Mouse (Mus musculus): Measurements from ENCODE around the gene Ppm1f. TPM values are rescaled to one million over a fixed set of nuclear protein-coding genes. Genes with fewer than 3 reads are reported as not detected.

The Ppm1f gene
- polyA plus RNA-seq, 1 experiment = 17.9 TPM

DNA sequence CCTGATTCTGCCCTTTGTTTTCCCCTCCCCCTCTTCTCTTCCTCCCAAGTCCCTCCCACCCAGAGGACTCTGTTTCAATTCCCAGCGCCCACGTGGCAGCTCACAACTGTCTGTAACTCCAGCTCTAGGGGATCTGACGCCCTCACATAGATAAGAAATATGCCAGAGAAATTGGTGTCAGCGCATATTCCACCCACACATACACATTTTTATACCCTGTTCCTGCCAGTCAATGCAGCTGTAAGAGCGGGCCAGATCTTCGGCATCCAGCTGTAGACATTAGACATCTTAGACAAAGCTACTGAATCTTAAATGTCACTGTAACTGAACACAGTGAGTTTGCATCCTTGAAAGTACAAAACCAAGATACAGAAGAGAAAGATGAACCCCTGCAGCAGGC is 63.6 kb downstream of the Ppm1f start:
- no peak overlapping the region for H3K4me2 ChIP-seq (ENCODE audit: low read depth)
- TF ChIP-seq REST (IDR thresholded peaks at IDR 0.05; ENCODE audit: insufficient read depth, insufficient read length) (no peak), E2F4 (IDR thresholded peaks at IDR 0.05; ENCODE audit: insufficient read depth) (no peak), USF1 (IDR thresholded peaks at IDR 0.05; ENCODE audit: low read depth) (no peak), MYOG (IDR thresholded peaks at IDR 0.05; ENCODE audit: control insufficient read depth in 1 of 3, insufficient read depth in 1 of 3, insufficient read length in 2 of 3, low read depth in 2 of 3) (no peak), TCF3 (IDR thresholded peaks at IDR 0.05; ENCODE audit: insufficient read length, low read depth) (no peak), MAX (IDR thresholded peaks at IDR 0.05; ENCODE audit: low read depth) (no peak), POLR2AphosphoS2 (IDR thresholded peaks at IDR 0.05; ENCODE audit: insufficient read length, low read depth) (no peak)

DNA sequence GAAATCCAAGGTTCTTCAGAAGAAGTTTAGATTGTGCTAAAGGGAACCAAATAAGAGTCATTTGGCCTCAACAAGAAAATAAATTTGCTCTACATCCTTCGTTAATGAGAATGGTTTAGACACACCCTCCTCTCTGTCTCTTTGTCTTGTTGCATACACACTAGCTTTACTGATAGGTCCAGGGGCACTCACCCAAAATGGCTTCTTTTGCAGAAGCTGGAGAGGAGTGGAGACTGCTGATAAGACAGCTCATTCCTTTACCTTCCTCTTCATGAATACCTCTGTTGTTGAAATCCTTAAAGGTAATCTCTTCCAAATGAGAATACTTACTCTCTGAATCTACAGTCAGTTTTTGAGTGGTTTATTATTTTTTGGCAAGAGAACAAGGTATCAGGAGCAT is 68.9 kb downstream of the Ppm1f start:
- H3K36me3 ChIP-seq (ENCODE audit: control insufficient read depth, insufficient read depth) = no peaks in the 10 kb centered on the region
- TF ChIP-seq CEBPB (IDR thresholded peaks at IDR 0.05; ENCODE audit: insufficient read depth, poor library complexity, severe bottlenecking) = no peak
- no peak for TF ChIP-seq TCF12 (IDR thresholded peaks at IDR 0.05; ENCODE audit: insufficient read depth, poor library complexity, severe bottlenecking)
- no peaks in the 10 kb centered on the region for H3K27me3 ChIP-seq (ENCODE audit: control insufficient read depth, insufficient read depth, insufficient read length)
- no peak overlapping the region for H3K4me3 ChIP-seq
- no peak overlapping the region for H3ac ChIP-seq (ENCODE audit: control insufficient read depth, insufficient read length)
- H3K4me2 ChIP-seq (ENCODE audit: low read depth) = no peak overlapping the region
- no peaks in the 10 kb centered on the region for H3K79me2 ChIP-seq (ENCODE audit: control insufficient read depth, insufficient read depth)

More for the DNA sequence above, 63.6 kb downstream of the Ppm1f start:
- Histone ChIP-seq H3K36me3 (ENCODE audit: control insufficient read depth, insufficient read depth) (no peaks in the 10 kb centered on the region), H3K4me3 (no peak overlapping the region), H3K27me3 (ENCODE audit: control insufficient read depth, insufficient read depth, insufficient read length) (no peaks in the 10 kb centered on the region), H3K79me2 (ENCODE audit: control insufficient read depth, insufficient read depth) (no peaks in the 10 kb centered on the region), H3ac (ENCODE audit: control insufficient read depth, insufficient read length) (no peak overlapping the region)

GRCm38 (mm10) chr16:16966290-16966689 is 70.0 kb downstream of the Ppm1f start:
- Histone ChIP-seq H3K4me2 (ENCODE audit: low read depth) (no peak overlapping the region), H3K79me2 (ENCODE audit: control insufficient read depth, insufficient read depth) (no peaks in the 10 kb centered on the region), H3K27me3 (ENCODE audit: control insufficient read depth, insufficient read depth, insufficient read length) (no peaks in the 10 kb centered on the region), H3K4me3 (no peak overlapping the region), H3ac (ENCODE audit: control insufficient read depth, insufficient read length) (no peak overlapping the region), H3K36me3 (ENCODE audit: control insufficient read depth, insufficient read depth) (no peaks in the 10 kb centered on the region)
- TF ChIP-seq REST (IDR thresholded peaks at IDR 0.05; ENCODE audit: insufficient read depth, insufficient read length) (no peak), POLR2A (IDR thresholded peaks at IDR 0.05; ENCODE audit: insufficient read length, low read depth) (no peak), USF1 (IDR thresholded peaks at IDR 0.05; ENCODE audit: low read depth) (no peak), MYOD1 (IDR thresholded peaks at IDR 0.05; ENCODE audit: control insufficient read depth in 1 of 3, insufficient read length in 2 of 3, low read depth in 2 of 3) (no peak), TCF3 (IDR thresholded peaks at IDR 0.05; ENCODE audit: insufficient read length, low read depth) (no peak), E2F4 (IDR thresholded peaks at IDR 0.05; ENCODE audit: insufficient read depth) (no peak), MAX (IDR thresholded peaks at IDR 0.05; ENCODE audit: low read depth) (no peak)

Other genes starting within 250 kb of the Ppm1f start
- gene Olfr19, start 220.1 kb upstream of the Ppm1f start, polyA plus RNA-seq (2012; fragmentation: generic; extraction: Trizol) = not detected
- not detected for gene Spag6l, start 67.0 kb upstream of the Ppm1f start, polyA plus RNA-seq (2012; fragmentation: generic; extraction: Trizol)
- not detected for gene Igll1, start 32.5 kb upstream of the Ppm1f start, polyA plus RNA-seq (2012; fragmentation: generic; extraction: Trizol)
- gene Top3b, start 25.7 kb upstream of the Ppm1f start, polyA plus RNA-seq (2012; fragmentation: generic; extraction: Trizol) = 50.6 TPM
- 0.83 TPM for gene Vpreb1, start 25.6 kb upstream of the Ppm1f start, polyA plus RNA-seq (2012; fragmentation: generic; extraction: Trizol)
- 66.7 TPM for gene Mapk1, start 86.9 kb downstream of the Ppm1f start, polyA plus RNA-seq (2012; fragmentation: generic; extraction: Trizol)
- 2.7 TPM for gene Ypel1, start 173.2 kb downstream of the Ppm1f start, polyA plus RNA-seq (2012; fragmentation: generic; extraction: Trizol)
- gene Ppil2, start 214.8 kb downstream of the Ppm1f start, polyA plus RNA-seq (2012; fragmentation: generic; extraction: Trizol) = 48.5 TPM
- 13.5 TPM for gene 2610318N02Rik, start 228.7 kb downstream of the Ppm1f start, polyA plus RNA-seq (2012; fragmentation: generic; extraction: Trizol)
- gene Sdf2l1, start 235.9 kb downstream of the Ppm1f start, polyA plus RNA-seq (2012; fragmentation: generic; extraction: Trizol) = 17.3 TPM
- gene Ydjc, start 248.2 kb downstream of the Ppm1f start, polyA plus RNA-seq (2012; fragmentation: generic; extraction: Trizol) = 8.2 TPM